Mouse (Mus musculus) myocyte (in vitro differentiated cells): ENCODE data around the gene Gm20696.

Experiments used
- E2F4 ChIP-seq: IDR thresholded peaks from one replicate; pipeline ENCODE4 v1.6.1; 2011; ENCODE audit warnings: mild to moderate bottlenecking, control low read depth, moderate library complexity; ENCODE audit not compliant: insufficient read depth
- MAX ChIP-seq: IDR thresholded peaks from one replicate; pipeline ENCODE4 v1.6.1; 2011; ENCODE audit warnings: low read depth, mild to moderate bottlenecking, control low read depth
- MYOD1 ChIP-seq, 3 experiments: IDR thresholded peaks; one replicate each; pipeline ENCODE4 v1.6.1; 2011; ENCODE audit warnings: control low read depth in 2 of 3, low read depth in 2 of 3, mild to moderate bottlenecking in 2 of 3, moderate library complexity in 1 of 3; ENCODE audit not compliant: insufficient read length in 2 of 3, control insufficient read depth in 1 of 3
- MYOG ChIP-seq, 3 experiments: IDR thresholded peaks; one replicate each; pipeline ENCODE4 v1.6.1; 2011; ENCODE audit warnings: control low read depth in 2 of 3, low read depth in 2 of 3, mild to moderate bottlenecking in 2 of 3; ENCODE audit not compliant: insufficient read length in 2 of 3, control insufficient read depth in 1 of 3, insufficient read depth in 1 of 3
- POLR2A ChIP-seq: IDR thresholded peaks from one replicate; pipeline ENCODE4 v1.6.1; 2011; ENCODE audit warnings: low read depth, mild to moderate bottlenecking, control low read depth, moderate library complexity; ENCODE audit not compliant: insufficient read length
- REST ChIP-seq: IDR thresholded peaks from one replicate; pipeline ENCODE4 v1.6.1; 2011; ENCODE audit warnings: mild to moderate bottlenecking, control low read depth, moderate library complexity; ENCODE audit not compliant: insufficient read depth, insufficient read length
- TCF12 ChIP-seq: IDR thresholded peaks from one replicate; pipeline ENCODE4 v1.6.1; 2011; ENCODE audit warnings: mild to moderate bottlenecking, control low read depth; ENCODE audit not compliant: poor library complexity, insufficient read depth, severe bottlenecking
- USF1 ChIP-seq: IDR thresholded peaks from one replicate; pipeline ENCODE4 v1.6.1; 2011; ENCODE audit warnings: low read depth, mild to moderate bottlenecking, control low read depth, moderate library complexity

GRCm38 (mm10) chr6:99511862-99512261 is 154.7 kb downstream of the Gm20696 start:
- TF ChIP-seq POLR2A (no peak), MYOG (IDR thresholded peaks at IDR 0.05; ENCODE audit: control insufficient read depth in 1 of 3, insufficient read depth in 1 of 3, insufficient read length in 2 of 3, low read depth in 2 of 3) (no peak), REST (no peak), USF1 (no peak), MAX (no peak), E2F4 (no peak), MYOD1 (IDR thresholded peaks at IDR 0.05; ENCODE audit: control insufficient read depth in 1 of 3, insufficient read length in 2 of 3, low read depth in 2 of 3) (no peak), TCF12 (no peak)
